Mouse (Mus musculus): Measurements from ENCODE around the gene Camk2d.

The Camk2d gene

GRCm38 (mm10) chr3:126596086-126596485 lies at the start of gene Camk2d:
Camk2d (plus strand) TSS chr3:126596302.
- peak; percentile 98 for DNase-seq (ENCODE audit: low read depth, low spot score)

- DNase-seq (ENCODE audit: low read depth, low spot score), result no peak
Observed at GRCm38 (mm10) chr3:126547941-126548340, 48.2 kb upstream of the Camk2d start.

- no peak for DNase-seq (ENCODE audit: low read depth, low spot score)
Observed at GRCm38 (mm10) chr3:126563646-126564045, 32.5 kb upstream of the Camk2d start.

- no peak for DNase-seq (ENCODE audit: low read depth, low spot score)
Observed at GRCm38 (mm10) chr3:126570628-126571027, 25.5 kb upstream of the Camk2d start.

GRCm38 (mm10) chr3:126572915-126573314 lies 23.2 kb upstream of the Camk2d start:
- no peak for DNase-seq (ENCODE audit: low read depth, low spot score)

DNA sequence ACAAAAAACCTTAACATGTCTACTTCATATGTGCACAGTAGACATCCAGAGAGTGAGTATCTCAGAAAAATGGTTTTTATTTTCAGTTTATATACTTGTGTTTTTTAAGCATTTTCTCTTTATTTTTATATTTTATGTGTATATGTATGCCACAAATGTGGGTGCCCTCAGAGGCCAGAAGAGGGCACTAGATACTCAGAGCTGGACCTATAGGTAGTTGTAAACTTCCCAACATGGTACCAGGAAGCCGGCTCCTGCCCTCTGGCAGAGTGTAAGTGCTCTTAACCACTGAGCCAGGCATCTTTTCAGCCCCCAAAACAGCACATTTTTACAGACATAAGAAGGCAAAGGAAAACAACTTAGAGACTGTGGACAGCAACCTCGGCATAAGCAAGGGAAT lies 20.2 kb upstream of the Camk2d start:
- peak; percentile 51 for DNase-seq (ENCODE audit: low read depth, low spot score)

GRCm38 (mm10) chr3:126586134-126586533 lies 10.0 kb upstream of the Camk2d start:
- DNase-seq (ENCODE audit: low read depth, low spot score), result no peak

- no peak for DNase-seq (ENCODE audit: low read depth, low spot score)
Observed at GRCm38 (mm10) chr3:126587477-126587876, 8.6 kb upstream of the Camk2d start.

GRCm38 (mm10) chr3:126589556-126589955 lies 6.5 kb upstream of the Camk2d start:
- no peak for DNase-seq (ENCODE audit: low read depth, low spot score)

DNA sequence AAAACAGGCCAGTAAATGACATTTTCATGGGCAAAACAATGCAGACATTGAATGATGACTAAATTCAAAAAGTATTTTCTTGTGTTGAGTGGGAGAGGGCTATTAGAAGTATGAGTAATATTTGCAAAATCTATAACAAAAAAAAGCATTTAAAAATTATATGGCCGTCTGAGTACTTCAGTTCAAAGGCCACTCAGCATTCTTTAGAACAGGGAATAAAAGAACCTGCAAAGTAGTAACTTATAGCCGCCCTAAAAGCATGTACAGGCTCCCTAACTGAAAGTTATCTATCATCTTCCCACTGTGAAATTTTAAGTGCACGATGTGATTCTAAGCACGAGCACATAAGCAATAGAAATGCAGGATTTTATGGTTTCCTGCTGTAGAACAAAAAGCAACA lies 646 bp upstream of the Camk2d start:
- DNase-seq (ENCODE audit: low read depth, low spot score), result no peak

DNA sequence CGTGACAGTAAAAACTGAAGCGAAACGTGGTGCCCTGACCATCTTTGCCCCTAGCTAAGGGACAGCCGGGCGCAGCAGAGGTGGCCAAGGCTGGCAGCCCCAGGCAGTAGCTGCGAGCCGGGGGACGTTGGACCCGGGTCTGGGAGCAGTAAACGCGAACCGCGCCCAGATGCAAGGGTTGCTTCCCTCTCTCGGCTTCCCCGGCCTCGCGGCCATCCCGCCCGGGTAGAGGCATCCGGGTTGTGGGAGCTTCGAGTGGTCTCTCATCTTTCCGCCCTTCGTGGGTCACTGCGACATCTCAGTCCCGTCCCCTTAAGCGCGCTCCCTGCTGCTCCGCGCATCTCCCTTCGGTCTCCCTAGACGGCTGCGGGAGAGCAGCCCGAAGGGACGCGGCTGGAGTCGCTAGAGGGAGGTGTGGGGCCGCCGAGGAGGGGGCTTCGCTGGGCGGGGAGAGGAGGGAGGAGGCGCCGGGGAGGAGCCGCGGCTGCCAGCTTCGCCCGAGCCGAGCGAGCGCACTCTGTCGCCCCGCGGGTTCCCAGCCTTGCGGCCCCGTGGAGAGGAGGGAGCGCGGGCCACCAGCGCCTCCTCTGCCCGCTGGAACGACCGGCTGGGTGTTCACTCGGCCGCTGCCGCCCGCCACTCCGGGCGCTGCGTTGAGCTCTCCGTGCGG lies 524 bp downstream of the Camk2d start:
- peak; percentile 86 for DNase-seq (ENCODE audit: low read depth, low spot score)

DNA sequence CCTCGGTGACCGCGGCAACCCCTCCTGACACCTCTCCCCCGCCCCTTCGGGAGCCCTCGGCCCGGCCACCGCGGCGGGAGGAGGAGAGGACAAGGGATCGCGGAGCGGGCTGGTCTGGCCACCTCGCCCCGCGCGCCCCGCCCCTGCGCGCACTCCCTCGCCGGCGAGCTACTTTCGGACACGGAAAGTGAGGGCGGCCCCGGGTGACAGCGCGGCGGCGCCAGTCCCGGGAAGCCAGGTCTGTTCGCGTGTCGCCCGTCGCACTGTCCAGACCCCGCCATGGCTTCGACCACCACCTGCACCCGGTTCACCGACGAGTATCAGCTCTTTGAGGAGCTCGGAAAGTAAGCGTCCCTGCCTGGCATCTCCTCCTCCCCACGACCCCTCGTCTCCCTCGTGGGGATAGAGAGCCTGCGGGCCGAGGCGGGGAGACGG lies 1.1 kb downstream of the Camk2d start:
- peak; percentile 69 for DNase-seq (ENCODE audit: low read depth, low spot score)

DNA sequence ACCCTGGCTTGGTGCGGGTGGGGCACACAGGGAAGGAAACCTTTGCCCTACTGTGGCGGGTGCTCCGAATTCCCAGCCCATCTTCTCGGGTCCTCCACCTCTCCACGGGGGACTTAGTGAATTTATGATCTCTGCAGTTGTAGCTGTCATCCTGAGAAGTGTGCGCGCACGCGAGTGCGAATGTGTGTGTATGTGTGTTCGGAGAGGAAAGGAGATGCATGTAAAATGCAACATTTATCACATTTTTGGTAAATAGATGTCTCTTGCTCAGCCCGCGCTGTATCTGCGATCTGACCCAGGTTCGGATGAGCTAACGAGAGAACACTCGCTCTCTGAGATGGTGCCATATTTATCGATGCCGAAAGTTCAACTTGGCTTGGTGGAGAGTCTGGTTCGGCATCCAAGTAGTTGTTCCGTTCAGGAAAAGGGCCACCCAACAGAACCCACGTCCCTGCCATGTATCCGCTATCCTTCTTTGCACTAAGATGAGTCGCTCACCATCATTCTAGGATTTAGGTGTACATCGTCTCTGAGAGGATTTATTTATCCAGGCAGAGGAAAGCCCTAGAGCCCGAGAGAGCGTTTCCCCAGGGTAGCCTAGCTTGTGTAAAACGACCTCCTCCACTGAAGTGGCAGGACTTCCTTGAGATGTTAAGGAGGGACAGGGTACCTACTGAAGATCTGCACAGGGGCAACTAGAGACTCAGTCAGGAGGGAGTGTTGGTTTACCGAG lies 1.7 kb downstream of the Camk2d start:
- DNase-seq (ENCODE audit: low read depth, low spot score), result no peak

DNA sequence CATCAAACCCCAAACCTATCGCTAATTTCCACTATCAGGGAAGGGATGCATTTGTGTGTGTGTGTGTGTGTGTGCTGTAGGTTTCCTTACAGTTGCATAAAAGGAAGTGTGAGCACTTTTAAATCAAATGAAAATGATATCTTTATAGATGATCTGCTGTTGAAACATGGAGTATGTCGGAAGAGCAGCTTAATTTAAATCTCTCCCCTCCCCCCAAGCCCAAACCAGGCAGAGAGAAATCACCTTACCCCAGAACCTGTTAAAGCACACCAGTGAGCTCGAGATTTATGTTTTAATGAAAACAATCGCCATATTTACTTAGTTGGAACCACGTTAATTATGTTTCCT lies 2.2 kb downstream of the Camk2d start:
- DNase-seq (ENCODE audit: low read depth, low spot score), result no peak

- no peak for DNase-seq (ENCODE audit: low read depth, low spot score)
Observed at GRCm38 (mm10) chr3:126598881-126599280, 2.8 kb downstream of the Camk2d start.

DNA sequence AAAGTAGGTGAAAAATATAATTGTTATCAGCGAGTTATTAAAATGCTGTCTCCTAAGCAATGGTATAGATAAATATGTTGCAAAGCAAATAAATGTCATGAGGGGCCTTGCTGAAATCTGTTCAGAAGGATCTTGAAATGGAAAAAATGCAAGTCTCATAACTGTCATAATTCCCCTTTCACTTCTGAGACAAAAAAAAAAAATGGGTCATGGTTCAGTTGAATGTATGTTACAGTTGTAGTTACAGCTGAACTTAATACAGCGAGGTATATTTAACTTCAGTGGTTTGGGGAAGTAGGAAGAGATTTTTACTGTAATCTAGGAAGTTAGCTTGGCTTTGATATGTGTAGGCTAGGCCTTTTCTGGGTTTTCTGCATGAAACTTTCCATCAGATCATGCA lies 3.2 kb downstream of the Camk2d start:
- no peak for DNase-seq (ENCODE audit: low read depth, low spot score)

DNA sequence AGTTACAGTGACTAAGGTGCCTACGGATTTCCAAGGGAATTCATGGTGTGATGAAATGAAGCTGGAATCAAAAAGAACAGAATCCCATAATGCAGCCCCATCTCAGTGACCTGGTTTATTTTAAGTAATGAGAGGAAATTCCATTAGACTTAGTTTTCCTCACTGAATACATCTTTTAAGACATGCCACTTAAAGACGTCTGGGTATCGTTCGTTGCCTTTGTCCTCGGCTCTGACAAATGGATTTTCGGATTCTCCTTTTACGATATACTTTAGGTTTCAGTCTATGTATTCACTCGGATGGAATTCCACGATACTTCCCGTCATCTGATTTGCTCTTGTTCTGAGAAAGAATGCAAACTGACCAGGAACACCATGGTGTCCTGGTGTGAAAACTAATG lies 3.8 kb downstream of the Camk2d start:
- DNase-seq (ENCODE audit: low read depth, low spot score), result no peak

- no peak for DNase-seq (ENCODE audit: low read depth, low spot score)
Observed at GRCm38 (mm10) chr3:126602772-126603171, 6.7 kb downstream of the Camk2d start.

- no peak for DNase-seq (ENCODE audit: low read depth, low spot score)
Observed at GRCm38 (mm10) chr3:126604656-126605434, 8.7 kb downstream of the Camk2d start.

GRCm38 (mm10) chr3:126609310-126609709 lies 13.2 kb downstream of the Camk2d start:
- DNase-seq (ENCODE audit: low read depth, low spot score), result no peak

- peak; percentile 36 for DNase-seq (ENCODE audit: low read depth, low spot score)
Observed at GRCm38 (mm10) chr3:126609795-126610451, 13.8 kb downstream of the Camk2d start.

DNA sequence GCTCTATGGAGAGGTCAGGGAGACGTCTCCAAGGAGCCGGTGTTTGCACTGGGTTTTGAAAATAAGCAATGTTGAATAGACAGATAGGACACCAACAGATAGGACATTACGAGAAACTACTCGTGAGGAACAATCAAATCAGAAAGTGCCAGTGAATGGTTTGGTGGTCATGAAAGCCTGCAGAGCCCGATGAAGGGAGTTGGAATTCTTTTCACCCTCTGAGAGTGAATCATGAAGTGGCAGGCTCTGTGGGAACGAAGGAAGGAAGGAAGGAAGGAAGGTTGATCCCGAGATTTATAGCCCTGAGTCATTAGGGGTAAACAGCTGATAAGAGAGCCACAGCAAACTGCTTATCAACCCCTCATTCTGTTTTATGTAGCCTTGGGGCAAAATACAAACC lies 15.5 kb downstream of the Camk2d start:
- no peak for DNase-seq (ENCODE audit: low read depth, low spot score)
